Mouse (Mus musculus) thymus, adult 2 months (tissue): ENCODE measurements at regions not wholly inside any gene's neighbourhood (a gene's known extent, or its start where the extent isn't known, plus 50 kb on each side); places are given as distances from the start of the nearest gene placed in this dataset.

Experiments used
- CTCF ChIP-seq: fragments of 200-500 bp; IDR thresholded peaks from 2 replicates; pipeline ENCODE4 v1.5.1; 2012; ENCODE audit warnings: mild to moderate bottlenecking, control low read depth, low read length, moderate library complexity, borderline replicate concordance; ENCODE audit not compliant: control insufficient read depth, poor library complexity, insufficient read depth; ENCODE audit errors: extremely low read depth
- POLR2A ChIP-seq: fragments of 200-500 bp; IDR thresholded peaks from 2 replicates; pipeline ENCODE4 v1.6.1; 2012; ENCODE audit warnings: mild to moderate bottlenecking, low read length, control low read depth, moderate library complexity; ENCODE audit not compliant: control insufficient read depth, poor library complexity, insufficient read depth; ENCODE audit errors: extremely low read depth

DNA sequence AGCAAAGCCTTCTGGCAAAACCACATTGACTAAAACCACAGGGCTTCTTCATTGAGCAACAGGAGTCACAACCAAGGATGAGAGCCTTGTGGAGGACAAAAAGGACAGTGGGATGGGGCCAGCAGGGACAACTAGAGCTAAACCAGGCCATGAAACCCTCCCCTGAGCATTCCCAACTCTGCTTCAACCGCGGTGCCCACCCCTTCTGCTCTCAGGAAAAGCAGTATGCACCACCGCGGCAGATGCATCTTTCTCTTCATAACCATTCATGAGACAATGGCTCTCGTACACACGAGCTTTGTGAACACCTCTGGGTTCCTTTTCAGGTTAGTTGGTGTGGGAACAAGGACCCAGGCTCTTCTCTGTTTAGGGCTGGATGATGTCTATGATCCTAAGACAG is 166.0 kb upstream of the Lef1 start:
- TF ChIP-seq CTCF: no peak
- TF ChIP-seq POLR2A: no peak
